Mouse (Mus musculus) cerebellum, postnatal 36 days (tissue): ENCODE results near the gene Mcrip1.
"Not testable (repeated sequence)": the region's sequence is repeated elsewhere in the genome, so short reads cannot be mapped to it uniquely, and the experiment has no call there.

ENCODE experiments used
- DNase-seq, 2 experiments: peaks; one replicate each; pipeline ENCODE4 v3.0.0; 2021 to 2022; ENCODE audit warnings: mixed read lengths in 2 of 2

The Mcrip1 gene

DNA sequence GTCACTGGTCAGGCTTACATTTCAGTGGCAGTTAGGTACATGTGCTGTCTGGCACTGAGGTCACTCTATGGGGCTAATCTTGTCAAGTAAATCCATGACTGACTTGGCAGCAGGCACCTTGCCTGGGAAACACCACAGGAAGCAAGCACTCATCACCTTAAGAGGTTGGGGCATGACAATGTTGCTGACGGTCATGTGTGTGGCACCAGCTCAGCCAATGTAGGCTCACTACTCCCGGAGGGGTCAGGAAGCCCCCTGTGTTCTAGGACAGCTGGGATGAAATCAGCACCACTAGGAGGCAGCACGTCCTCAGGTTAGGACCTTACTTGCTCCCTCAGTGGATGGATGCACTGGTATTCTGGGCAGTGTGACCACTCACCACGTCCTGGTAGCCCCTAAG, 7.6 kb downstream of the Mcrip1 start:
- DNase-seq: peak in 1 of 2 experiments; percentile 11

DNA sequence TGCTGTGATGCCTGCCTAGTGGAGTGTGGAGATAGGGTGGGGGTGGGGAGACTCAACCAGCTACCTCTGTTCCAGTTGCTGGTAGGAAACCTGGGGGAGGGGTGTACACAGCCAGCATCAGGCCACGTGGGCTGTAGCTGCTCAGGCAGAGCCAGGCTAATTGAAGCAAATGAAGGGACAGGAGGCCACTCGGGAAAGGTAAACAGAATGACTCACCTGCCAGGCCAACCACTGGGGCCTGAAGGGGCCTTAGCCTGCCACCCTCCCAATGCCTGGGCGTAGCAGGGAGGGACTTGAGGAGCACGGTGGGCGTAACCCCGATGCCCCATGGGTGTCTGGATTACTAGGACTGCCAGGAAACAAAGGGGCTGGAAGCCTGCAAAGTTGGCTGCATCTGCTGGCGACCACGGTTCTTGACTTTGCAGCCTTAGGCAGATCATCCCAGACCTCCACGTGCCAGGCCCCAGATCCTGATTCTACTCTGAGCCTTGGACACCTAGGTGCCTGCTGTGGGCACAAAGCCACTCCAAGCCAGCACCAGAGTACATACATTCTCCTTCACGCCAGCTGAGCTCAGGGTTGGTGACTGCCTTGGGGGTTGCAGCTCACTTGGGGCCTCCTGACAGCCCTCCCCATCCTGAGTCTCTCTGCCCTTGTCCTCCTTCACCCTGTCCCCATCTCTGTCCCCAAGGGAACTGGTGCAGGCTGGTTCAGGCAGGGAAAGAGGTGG, 10.1 kb downstream of the Mcrip1 start:
- no peak for DNase-seq

DNA sequence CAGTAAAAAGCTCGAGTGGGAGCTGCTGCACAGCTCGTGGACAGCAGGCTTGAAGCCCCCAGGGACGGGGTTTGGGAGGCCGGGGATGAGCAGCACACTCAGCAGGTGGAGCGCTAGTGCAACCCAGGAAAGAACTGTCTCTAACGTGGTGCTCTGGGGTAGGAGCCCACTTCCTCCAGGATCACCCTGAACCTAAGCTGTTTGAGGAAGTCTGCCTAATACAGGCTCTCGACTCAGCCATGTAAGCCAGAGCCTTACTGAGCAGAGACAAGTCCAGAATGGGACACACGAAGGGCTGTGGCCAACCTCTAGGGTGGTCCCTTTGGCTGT, 10.6 kb downstream of the Mcrip1 start:
- no peak for DNase-seq

DNA sequence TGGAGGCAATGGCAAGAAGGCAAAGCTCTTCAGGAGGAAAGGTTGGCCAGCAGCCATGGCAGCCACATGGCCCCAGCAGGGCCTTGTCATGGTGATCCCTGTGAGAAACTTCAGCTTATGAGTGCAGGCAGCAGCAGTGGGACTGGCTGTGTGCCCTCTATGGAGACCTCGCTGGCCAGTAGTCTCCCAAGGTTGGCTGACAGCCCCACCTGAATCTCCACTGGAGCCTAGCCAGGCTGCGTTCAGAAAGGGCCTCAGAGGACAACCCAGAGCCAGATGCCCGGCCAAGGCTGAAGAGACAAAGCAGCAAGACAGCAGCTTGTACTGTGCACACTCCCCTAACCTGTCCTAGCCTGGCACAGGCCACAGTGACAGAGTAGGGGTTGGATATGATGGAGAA, 11.0 kb downstream of the Mcrip1 start:
- peak; percentile 83 to 86 for DNase-seq

DNA sequence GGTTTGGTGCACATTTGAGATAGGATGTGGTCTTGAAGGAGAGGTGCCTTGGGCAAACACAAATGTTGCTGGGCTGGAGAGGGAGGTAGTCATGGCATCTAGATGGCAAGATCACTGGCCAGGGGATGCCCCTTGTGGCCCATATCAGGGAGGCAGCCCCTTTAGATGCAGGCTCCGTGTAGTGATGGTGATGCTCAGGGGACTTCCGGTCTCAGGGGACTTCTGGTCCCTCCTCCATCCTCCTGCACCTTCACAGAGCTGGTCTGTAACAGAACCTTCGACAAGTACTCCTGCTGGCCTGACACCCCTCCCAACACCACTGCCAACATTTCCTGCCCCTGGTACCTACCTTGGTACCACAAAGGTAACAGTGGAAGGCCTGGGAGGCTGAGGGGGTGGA, 13.7 kb downstream of the Mcrip1 start:
- no peak for DNase-seq

DNA sequence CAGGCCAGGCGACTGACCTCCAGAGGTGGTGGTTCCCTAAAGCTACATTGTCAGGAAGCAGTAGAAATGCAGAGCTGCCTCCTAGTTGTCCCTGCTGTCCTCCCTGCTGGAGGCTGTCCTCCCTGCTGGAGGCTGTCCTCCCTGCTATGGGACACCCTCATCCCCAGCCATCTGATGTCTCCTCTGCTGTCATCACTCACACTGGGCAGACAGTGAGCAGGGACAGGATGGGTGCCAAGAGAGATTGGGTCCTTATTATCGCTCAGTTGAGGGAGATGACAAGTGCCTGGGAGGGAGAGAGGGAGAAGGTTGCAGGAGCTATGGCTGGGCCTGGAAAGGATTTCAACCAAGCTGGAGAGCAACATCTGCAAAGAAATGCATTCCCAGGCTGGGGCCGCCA, 14.4 kb downstream of the Mcrip1 start:
- DNase-seq: no peak

DNA sequence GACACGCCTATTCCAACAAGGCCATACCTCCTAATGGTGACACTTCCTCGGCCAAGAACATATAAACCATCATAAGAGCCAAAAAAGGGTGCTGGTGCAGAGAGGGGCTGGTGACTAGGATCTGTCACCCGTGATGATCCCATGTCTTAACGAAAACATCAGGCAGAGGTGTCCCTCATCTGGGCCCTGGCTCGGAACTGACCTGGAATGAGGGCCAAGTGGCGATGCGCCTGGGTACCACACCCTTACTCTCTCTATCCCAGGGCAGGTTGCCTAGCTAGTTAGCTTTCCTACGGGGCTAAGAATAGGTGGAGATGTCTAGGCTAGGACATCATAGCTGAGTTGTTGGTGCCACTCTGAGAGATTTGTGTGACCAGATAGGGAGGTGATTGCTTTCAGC, 15.4 kb downstream of the Mcrip1 start:
- DNase-seq: no peak

DNA sequence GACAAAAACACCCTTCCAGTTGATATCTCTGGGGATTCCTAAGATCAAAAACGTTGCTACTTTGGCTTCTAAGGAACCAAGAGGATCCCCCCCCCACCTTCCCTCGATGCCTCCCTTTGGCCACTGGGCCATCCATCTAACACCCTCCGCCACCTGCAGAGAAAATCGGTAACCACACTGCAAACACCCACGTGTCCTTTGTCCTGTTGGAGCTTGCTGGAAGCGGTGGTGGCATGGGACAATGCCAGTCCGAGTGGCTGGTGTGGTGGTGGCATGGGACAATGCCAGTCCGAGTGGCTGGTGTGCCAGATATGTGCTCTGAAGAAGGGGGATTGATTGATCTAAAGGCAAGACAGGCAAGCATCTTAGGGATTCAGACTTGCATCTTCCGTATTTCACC, 17.9 kb downstream of the Mcrip1 start:
- DNase-seq: no peak

DNA sequence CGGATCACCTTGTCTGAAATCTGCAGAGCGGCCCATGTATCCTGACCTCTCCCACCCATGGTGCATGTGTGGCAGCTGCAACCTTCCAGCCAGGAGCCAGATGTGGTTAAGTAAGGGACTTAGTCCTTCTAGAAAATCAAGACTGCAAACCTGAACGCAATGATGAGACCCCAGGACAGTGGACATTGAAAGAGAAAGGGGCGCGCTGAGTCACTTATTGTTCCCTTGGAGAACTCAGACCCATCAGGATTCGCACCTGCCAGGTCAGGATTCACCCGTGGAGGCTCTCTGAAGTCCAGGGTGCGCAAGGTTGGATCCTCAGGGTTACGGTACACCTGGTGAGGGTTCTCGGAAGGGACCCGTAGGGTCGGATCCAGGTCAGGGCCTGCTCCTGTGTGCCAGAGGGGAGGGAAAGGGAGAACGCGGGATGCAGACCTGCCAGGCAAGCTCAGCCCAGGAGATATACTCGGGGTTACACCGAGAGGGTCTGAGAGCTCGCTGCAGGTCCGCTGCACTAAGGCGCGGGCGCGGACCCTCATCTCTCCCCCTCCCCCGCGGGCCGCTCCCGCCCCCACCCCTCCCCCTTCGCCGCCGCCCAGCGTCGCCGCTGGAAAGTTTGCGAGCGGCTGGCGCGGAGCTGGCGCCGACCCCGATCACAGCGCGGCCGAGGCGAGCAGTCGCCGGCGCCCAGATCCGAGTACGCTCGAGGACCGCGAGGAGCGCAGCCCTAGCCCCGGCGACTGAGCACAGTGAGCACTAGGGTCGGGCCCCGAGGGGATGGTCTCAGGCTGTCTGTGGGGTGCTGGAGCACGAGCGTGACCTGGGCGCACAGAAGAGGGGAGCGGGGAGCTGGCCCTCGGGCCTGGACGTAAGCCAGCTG, 19.2 kb downstream of the Mcrip1 start, which contains the start of gene Gcgr:
Gene Gcgr (plus strand): TSS at position 615 of the 880 bp plus-strand sequence.
- no peak for DNase-seq

DNA sequence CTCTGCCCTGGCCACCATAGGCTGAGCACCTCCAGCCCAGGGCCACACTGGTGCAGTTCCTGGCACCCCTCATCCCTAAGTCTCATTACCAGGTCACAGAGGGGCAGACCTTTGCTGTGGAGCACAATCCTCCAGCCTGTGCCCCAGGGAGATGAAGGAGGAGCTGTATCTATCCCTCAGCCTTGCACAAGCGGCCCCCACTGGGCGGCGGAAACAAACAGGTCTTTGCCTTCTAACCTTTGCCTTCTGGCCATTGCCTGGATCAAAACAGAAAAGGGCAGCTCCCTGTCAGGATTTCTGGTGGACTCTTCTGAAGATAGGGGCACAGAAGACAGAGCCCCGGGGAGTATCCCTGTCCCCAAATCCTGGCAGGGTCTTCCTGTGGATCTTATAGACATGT, 20.6 kb downstream of the Mcrip1 start:
- no peak for DNase-seq

DNA sequence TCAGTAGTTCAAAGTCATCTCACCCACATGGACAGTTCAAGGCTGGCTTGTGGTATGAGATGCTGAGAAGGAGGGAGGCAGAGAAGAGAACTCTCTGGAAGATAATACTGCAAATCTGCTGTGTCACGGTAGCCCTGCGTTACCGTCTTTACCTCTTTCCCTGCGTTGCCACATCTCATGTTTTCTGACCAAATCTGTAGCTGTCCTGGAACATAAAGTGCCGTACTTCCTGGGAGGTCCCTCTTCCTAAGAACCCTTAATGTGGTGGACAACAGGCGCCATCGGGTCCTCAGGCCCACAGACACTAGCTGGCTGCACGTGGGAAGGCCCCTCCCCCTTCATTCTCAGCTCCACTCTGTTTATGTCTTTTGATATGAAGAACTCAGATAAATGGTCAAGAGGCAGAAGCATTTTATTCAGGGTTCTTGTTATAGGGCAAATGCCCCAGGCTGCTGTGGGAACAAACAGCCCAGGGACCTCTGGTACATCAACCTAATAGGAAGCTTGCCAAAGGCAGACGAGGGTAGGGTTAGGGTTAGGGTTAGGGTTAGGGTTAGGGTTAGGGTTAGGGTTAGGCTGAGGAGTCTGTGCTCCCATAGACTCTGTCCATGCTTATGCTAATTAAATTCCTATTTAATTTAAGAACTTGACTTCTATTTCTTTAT, 21.7 kb downstream of the Mcrip1 start:
- DNase-seq: no peak

DNA sequence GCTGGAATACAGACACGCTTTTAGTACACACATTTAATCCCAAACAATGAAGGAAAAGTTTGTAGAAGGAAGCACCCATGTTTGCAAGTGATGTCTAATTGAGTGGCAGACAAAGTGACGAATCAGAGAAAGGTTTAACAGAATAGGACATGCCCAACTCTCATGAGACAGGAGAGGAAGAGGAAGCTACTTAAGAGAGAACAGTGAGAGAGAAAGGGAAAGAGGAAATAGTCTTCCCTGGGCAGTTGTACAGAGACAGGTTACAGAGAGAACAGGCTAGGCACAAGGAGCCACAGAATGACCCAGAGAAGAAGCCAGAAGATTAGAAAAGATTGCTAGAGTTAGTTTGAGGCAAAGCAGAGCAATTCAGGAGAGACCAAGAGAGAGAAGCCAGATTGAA, 23.6 kb downstream of the Mcrip1 start:
- DNase-seq: no peak

DNA sequence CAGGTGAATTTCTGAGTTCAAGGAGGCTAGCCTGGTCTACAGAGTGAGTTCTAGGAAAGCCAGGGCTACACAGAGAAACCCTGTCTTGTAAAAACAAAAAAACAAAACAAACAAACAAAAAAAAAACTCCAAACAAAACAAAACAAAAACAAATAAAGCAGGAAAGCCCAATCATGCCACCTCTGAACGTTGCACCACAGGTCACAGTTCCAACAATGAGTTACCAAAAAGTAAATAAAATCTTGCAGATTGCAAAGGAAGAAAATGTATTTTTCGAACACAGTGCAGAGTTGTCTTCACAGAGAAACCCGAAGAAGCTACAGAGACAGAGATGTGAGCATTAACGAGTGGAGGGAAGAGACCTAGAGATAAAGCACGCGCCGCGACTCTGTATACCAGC, 26.9 kb downstream of the Mcrip1 start:
- no peak for DNase-seq

DNA sequence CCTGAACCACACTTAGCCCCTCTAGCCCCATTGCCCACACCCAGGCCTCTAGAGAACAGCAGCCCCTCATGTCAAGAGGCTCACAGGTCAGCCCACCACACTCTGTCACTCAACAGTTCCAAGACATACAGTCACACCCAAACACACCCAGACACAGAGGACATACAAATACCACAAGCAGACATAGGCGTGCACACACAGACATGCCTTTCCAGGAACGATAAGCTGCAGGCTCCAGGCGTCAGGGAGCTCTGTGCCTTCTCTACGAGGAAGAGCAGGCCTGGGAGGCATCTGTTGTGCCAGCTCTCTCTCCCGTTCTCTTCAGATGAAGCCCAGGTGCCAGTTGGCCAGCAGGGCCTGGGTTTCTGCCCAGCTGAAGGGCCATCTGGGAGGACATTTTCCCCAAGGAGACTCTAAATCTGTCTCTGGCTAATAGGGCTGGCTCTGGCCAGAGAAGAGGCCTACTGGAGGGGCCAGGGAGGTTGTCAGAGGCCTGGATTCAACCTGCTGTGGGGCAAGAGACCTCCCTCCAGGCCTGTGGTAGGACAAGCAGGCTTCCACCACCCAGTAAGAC, 28.5 kb downstream of the Mcrip1 start:
- peak; percentile 81 to 86 for DNase-seq

DNA sequence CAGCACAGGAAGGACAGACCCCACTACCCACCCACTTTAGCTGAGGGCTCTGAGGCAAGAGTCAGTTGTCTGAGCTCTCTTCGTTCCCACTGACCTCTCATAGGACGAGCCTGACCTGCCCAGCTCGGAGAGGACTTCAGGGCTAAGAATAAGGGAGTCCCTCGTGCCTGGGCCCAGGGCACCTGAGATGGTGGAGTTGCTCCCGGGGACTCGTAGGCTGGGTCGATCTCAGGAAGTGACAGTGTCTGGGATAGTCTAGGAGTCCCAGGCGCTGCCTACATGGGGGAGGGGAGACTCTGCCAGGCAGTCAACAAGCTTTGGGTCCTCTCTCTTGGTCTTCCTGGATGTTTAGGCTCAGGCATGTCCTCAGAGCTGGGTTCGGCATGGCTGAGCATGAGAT, 29.0 kb downstream of the Mcrip1 start:
- no peak for DNase-seq

DNA sequence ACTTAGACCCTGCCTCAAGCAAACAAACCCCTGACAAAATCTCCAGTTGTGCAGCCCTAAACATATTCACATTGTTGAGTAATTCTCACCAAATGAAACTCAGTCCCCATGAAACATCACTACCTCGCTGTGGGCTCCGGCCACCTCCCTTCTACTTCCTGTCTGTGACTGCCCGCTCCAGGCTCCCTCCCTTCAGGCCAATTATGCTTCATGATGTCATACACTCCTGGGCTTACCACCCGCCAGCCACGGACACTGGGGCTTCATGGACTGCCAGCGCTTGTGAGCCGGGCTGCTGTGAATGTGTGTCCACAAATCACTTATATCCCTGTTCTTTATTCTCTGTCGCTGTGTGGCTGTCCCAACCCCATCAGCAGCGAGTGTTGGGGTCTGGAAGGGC, 29.8 kb downstream of the Mcrip1 start:
- peak in 1 of 2 experiments; percentile 29 for DNase-seq

DNA sequence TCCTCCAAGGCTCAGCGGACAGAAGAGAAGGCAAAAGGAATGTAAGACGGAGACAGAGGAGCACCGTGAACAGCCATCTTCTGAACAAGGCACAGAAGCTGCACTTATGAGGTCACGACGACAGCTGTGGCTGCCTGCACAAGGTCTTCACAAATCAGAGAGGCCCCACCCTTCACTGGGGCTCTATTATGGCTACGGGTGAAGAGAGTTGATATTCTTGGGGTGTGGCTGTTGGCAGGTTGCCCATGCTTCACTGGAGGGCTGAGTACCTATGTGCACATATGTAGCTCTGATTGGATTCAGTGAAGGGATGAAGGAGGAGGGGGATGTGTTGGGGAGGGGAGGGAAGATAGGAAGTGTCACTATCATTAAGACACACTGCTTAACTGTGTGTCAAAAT, 31.0 kb downstream of the Mcrip1 start:
- no peak for DNase-seq

DNA sequence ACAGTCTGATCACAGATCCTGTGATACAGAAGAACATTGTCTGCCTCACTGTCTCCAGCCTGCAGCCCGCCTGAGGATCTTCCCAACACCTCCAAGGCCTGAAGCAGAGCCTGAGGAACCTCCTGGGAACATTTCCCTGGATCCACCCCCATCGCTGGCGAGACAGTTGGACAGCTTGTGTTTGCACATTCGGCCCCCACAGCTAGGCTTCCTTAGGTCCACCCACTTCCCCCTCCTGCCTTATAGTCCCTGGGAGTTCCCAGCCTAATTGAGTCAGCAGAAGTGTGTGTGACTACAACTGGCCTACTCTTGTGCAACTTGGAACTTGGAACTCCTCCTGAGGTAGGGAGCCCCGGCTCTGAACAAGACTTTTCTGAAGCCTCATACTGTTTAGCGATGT, 31.5 kb downstream of the Mcrip1 start:
- DNase-seq: no peak

DNA sequence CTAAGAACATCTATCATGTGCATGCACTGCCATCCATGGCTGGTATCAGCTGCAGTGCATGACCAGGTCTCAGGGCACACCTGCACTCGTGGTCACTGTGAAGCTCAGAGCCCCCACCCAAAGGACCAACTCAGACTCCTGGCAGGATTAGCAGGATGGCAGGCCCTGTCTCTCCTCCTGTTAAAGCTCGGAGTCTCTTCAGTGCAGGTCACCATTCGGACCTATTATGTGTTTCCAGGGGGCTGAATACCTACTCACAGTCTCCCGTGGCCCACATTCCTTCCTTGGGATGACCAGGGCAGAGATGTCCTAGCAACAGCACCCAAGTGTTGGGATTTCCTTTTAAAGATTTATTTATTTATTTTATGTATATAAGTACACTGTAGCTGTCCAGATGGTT, 32.4 kb downstream of the Mcrip1 start:
- DNase-seq: no peak

DNA sequence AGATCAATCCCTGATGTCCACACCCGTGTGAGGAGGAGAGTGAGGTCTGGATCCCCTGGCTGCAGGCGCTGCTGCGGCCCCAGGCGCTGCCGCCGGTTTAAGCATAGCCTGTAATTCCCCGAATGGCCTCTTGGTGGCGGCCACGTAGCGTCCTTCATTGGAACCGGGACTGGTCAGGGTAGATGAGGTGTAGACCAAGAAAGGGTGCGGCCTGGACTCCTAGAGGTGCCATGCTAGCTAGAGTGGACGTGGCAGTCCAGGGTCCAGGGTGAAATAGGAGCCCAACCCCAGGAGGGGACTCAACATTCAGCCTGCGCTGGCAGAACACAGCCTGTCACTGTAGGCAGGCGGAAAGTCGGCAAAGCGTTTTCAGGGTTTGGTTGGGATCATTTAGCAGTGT, 33.9 kb downstream of the Mcrip1 start:
- peak; percentile 92 to 96 for DNase-seq

DNA sequence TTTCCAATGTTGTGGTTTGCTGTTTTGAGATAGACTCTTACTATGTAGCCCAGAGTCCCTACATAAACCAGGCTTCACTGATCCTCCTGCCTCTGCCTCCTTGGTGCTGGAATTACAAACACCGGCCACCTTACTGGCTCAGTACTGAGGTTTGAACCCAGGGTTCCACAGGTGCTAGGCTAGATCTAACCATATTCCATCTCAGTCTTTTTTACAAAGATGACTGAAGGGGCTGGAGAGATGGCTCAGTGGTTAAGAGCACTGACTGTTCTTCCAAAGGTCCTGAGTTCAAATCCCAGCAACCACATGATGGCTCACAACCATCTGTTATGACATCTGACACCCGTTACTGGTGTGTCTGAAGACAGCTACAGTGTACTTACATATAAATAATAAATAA, 35.3 kb downstream of the Mcrip1 start:
- DNase-seq: not testable (repeated sequence)

DNA sequence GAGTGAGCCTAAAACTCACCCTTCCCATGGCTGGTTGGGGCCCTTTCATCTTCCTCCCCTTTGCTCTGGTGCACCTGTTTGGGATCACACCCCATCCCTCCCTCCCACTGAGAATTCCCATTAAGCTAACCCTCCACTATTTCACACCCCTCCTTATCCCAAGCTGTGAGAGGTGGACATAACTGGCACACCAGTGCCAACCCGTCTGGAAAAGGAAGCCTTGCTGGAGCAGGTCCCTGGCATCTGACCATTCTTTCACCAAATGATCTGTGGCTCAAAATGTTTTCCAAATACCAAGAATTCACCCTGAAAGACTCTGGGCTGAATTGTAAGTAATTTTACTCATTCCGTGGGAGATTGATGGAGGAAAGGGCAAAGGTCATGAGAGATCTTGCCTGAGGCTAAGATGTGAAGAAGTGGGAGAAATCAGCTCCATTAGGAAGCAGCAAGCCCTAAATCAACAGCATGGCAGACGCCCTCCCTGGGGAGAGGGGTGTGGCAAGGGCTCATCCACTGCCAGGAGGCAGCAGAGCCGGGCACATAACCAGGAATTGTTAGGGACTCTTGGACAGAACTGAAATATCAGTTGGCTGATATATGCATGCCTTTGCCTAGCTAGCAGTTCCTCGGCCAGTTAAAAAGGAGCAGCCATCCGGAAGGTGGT, 36.6 kb downstream of the Mcrip1 start:
- peak; percentile 66 to 68 for DNase-seq
